Mouse (Mus musculus) bone marrow, adult 2 months (tissue): ENCODE results near the gene Azin2.

ENCODE experiments used
- CTCF ChIP-seq: fragments of 200-500 bp; IDR thresholded peaks from 2 replicates; pipeline ENCODE4 v1.5.1; 2011; ENCODE audit warnings: low read length, control low read depth; ENCODE audit not compliant: control insufficient read depth, insufficient read depth
- POLR2A ChIP-seq: fragments of 200-500 bp; IDR thresholded peaks from 2 replicates; pipeline ENCODE4 v1.6.1; 2011; ENCODE audit warnings: low read depth, mild to moderate bottlenecking, control low read depth, low read length, borderline replicate concordance; ENCODE audit not compliant: control insufficient read depth

- TF ChIP-seq CTCF (no peak), POLR2A (peak; percentile 88)
Observed at GRCm38 (mm10) chr4:128993025-128993662, 30.9 kb upstream of the Azin2 start.
